Mouse (Mus musculus) heart, embryonic 10.5 days (tissue): Measurements from ENCODE around the gene Bcas3. TPM values are rescaled to one million over a fixed set of nuclear protein-coding genes. Genes with fewer than 3 reads are reported as not detected.

Experiments used
- DNase-seq: peaks from one replicate; pipeline ENCODE4 v3.0.0-alpha.2; 2017; ENCODE audit warnings: low spot score
- H3K27ac ChIP-seq: fragments of 300-500 bp; sonication (generic); 2 replicates; pipeline ENCODE4 v1.5.1; 2016; ENCODE audit warnings: mild to moderate bottlenecking
- H3K27me3 ChIP-seq: fragments of 300-500 bp; sonication (generic); 2 replicates; pipeline ENCODE4 v1.6.1; 2016; ENCODE audit warnings: mild to moderate bottlenecking; ENCODE audit not compliant: poor library complexity, insufficient read depth, severe bottlenecking
- H3K36me3 ChIP-seq: fragments of 300-500 bp; sonication (generic); 2 replicates; pipeline ENCODE4 v1.6.1; 2016; ENCODE audit warnings: mild to moderate bottlenecking, moderate library complexity
- H3K4me1 ChIP-seq: fragments of 300-500 bp; sonication (generic); 2 replicates; pipeline ENCODE4 v1.6.1; 2016; ENCODE audit warnings: mild to moderate bottlenecking
- H3K4me3 ChIP-seq: fragments of 300-500 bp; sonication (generic); 2 replicates; pipeline ENCODE4 v1.5.1; 2016; ENCODE audit warnings: mild to moderate bottlenecking, moderate library complexity
- H3K9me3 ChIP-seq: fragments of 300-500 bp; sonication (generic); 2 replicates; pipeline ENCODE4 v1.6.1; 2016; ENCODE audit warnings: mild to moderate bottlenecking, moderate library complexity
- WGBS: fragments of 180-500 bp; shearing (Covaris S2); methylation state at CpG from one replicate; pipeline ENCODE4 v1.1.7; 2016; 5-methylcytosine and 5-hydroxymethylcytosine counted together
- polyA plus RNA-seq: library from polyadenylated mRNA; unstranded; fragments of >200 nt; fragmentation: Nextera tagmentation; extraction: Ambion mirVana; gene quantifications from 2 replicates; pipeline ENCODE4 v1.2.1, GENCODE M21; 2016

Gene Bcas3
- polyA plus RNA-seq, 1 experiment from 2014 or later, result 22.4 TPM

GRCm38 (mm10) chr11:85678666-85679065, 325.7 kb downstream of the Bcas3 start:
- H3K9me3 ChIP-seq, result no peaks in the 10 kb centered on the region
- H3K27me3 ChIP-seq, result no peaks in the 10 kb centered on the region
- peaks cover 13% of the 10 kb centered on the region for H3K4me1 ChIP-seq
- no peak for DNase-seq
- H3K4me3 ChIP-seq, result no peak overlapping the region
- WGBS, result 83% methylated on average over 5 of the region's 5 CpGs
- no peak overlapping the region for H3K27ac ChIP-seq
- H3K36me3 ChIP-seq, result no peaks in the 10 kb centered on the region

GRCm38 (mm10) chr11:85681580-85682419, 328.8 kb downstream of the Bcas3 start:
- no peaks in the 10 kb centered on the region for H3K36me3 ChIP-seq
- peaks cover 10% of the 10 kb centered on the region for H3K4me1 ChIP-seq
- no peaks in the 10 kb centered on the region for H3K9me3 ChIP-seq
- WGBS, result 82% methylated on average over 11 of the region's 11 CpGs
- DNase-seq, result no peak
- no peak overlapping the region for H3K4me3 ChIP-seq
- H3K27me3 ChIP-seq, result 0 out of 2 replicates have a peak, but pooled peaks cover 6% of the 10 kb centered on the region
- H3K27ac ChIP-seq, result no peak overlapping the region

- no peaks in the 10 kb centered on the region for H3K9me3 ChIP-seq
- H3K4me3 ChIP-seq, result no peak overlapping the region
- peaks cover 26% of the 10 kb centered on the region for H3K4me1 ChIP-seq
- 84% methylated on average over 2 of the region's 2 CpGs for WGBS
- no peaks in the 10 kb centered on the region for H3K36me3 ChIP-seq
- no peak for DNase-seq
- H3K27ac ChIP-seq, result no peak overlapping the region
- H3K27me3 ChIP-seq, result 0 out of 2 replicates have a peak, but pooled peaks cover 18% of the 10 kb centered on the region
Measured at GRCm38 (mm10) chr11:85684981-85685380, 332.0 kb downstream of the Bcas3 start.

GRCm38 (mm10) chr11:85687816-85688439, 335.0 kb downstream of the Bcas3 start:
- Histone ChIP-seq H3K27ac (0 out of 2 replicates have a peak overlapping the region, but pooled peaks have one; percentile 25), H3K4me1 (peaks cover 39% of the 10 kb centered on the region), H3K9me3 (no peaks in the 10 kb centered on the region), H3K4me3 (peak overlapping the region; percentile 12; the same call in 1 of the 2 replicates), H3K36me3 (no peaks in the 10 kb centered on the region), H3K27me3 (peaks cover 18% of the 10 kb centered on the region; the same call in 1 of the 2 replicates)
- peak; percentile 54 for DNase-seq
- 9% methylated on average over 8 of the region's 8 CpGs for WGBS

GRCm38 (mm10) chr11:85688440-85688838, 335.5 kb downstream of the Bcas3 start:
- DNase-seq, result peak; percentile 33
- H3K27ac ChIP-seq, result no peak overlapping the region
- H3K4me1 ChIP-seq, result peaks cover 43% of the 10 kb centered on the region
- H3K27me3 ChIP-seq, result peaks cover 22% of the 10 kb centered on the region; the same call in 1 of the 2 replicates
- H3K4me3 ChIP-seq, result no peak overlapping the region
- no peaks in the 10 kb centered on the region for H3K9me3 ChIP-seq
- H3K36me3 ChIP-seq, result no peaks in the 10 kb centered on the region
- WGBS, result 46% methylated on average over 6 of the region's 6 CpGs

GRCm38 (mm10) chr11:85689226-85689625, 336.3 kb downstream of the Bcas3 start:
- WGBS, result 89% methylated on average over 5 of the region's 5 CpGs
- peak; percentile 69 for DNase-seq
- Histone ChIP-seq H3K4me1 (peaks cover 47% of the 10 kb centered on the region), H3K36me3 (no peaks in the 10 kb centered on the region), H3K27me3 (peaks cover 18% of the 10 kb centered on the region; the same call in 1 of the 2 replicates), H3K4me3 (no peak overlapping the region), H3K9me3 (no peaks in the 10 kb centered on the region), H3K27ac (no peak overlapping the region)

- Histone ChIP-seq H3K4me3 (no peak overlapping the region), H3K27ac (no peak overlapping the region), H3K9me3 (no peaks in the 10 kb centered on the region), H3K27me3 (peaks cover 15% of the 10 kb centered on the region; the same call in 1 of the 2 replicates), H3K36me3 (no peaks in the 10 kb centered on the region), H3K4me1 (peaks cover 62% of the 10 kb centered on the region)
- DNase-seq, result no peak
- 62% methylated on average over 5 of the region's 5 CpGs for WGBS
Measured at GRCm38 (mm10) chr11:85691285-85691684, 338.3 kb downstream of the Bcas3 start.

- DNase-seq, result no peak
- WGBS, result 48% methylated on average over 16 of the region's 16 CpGs
- peaks cover 65% of the 10 kb centered on the region for H3K4me1 ChIP-seq
- no peaks in the 10 kb centered on the region for H3K9me3 ChIP-seq
- H3K4me3 ChIP-seq, result peak overlapping the region; percentile 19; the same call in 1 of the 2 replicates
- 0 out of 2 replicates have a peak, but pooled peaks cover 4% of the 10 kb centered on the region for H3K27me3 ChIP-seq
- H3K36me3 ChIP-seq, result no peaks in the 10 kb centered on the region
- peak overlapping the region; percentile 69 for H3K27ac ChIP-seq
Measured at GRCm38 (mm10) chr11:85695614-85696263, 342.8 kb downstream of the Bcas3 start.

- 55% methylated on average over 14 of the region's 14 CpGs for WGBS
- no peak overlapping the region for H3K4me3 ChIP-seq
- H3K36me3 ChIP-seq, result no peaks in the 10 kb centered on the region
- no peak for DNase-seq
- 0 out of 2 replicates have a peak, but pooled peaks cover 4% of the 10 kb centered on the region for H3K27me3 ChIP-seq
- no peaks in the 10 kb centered on the region for H3K9me3 ChIP-seq
- H3K27ac ChIP-seq, result peak overlapping the region; percentile 26; the same call in 1 of the 2 replicates
- peaks cover 58% of the 10 kb centered on the region for H3K4me1 ChIP-seq
Measured at GRCm38 (mm10) chr11:85696491-85697398, 343.8 kb downstream of the Bcas3 start.

GRCm38 (mm10) chr11:85697468-85697867, 344.5 kb downstream of the Bcas3 start:
- 74% methylated on average over 4 of the region's 4 CpGs for WGBS
- H3K9me3 ChIP-seq, result no peaks in the 10 kb centered on the region
- H3K4me1 ChIP-seq, result peaks cover 58% of the 10 kb centered on the region
- H3K27ac ChIP-seq, result no peak overlapping the region
- no peaks in the 10 kb centered on the region for H3K36me3 ChIP-seq
- no peak overlapping the region for H3K4me3 ChIP-seq
- no peak for DNase-seq
- H3K27me3 ChIP-seq, result 0 out of 2 replicates have a peak, but pooled peaks cover 4% of the 10 kb centered on the region

GRCm38 (mm10) chr11:85698242-85698641, 345.3 kb downstream of the Bcas3 start:
- WGBS, result 47% methylated on average over 11 of the region's 11 CpGs
- no peak for DNase-seq
- H3K36me3 ChIP-seq, result no peaks in the 10 kb centered on the region
- H3K4me3 ChIP-seq, result no peak overlapping the region
- peaks cover 55% of the 10 kb centered on the region for H3K4me1 ChIP-seq
- no peaks in the 10 kb centered on the region for H3K9me3 ChIP-seq
- 0 out of 2 replicates have a peak, but pooled peaks cover under 1% of the 10 kb centered on the region for H3K27me3 ChIP-seq
- H3K27ac ChIP-seq, result no peak overlapping the region
